8 mouse cellular contexts compared by ENCODE assay signal in genomic region chr3:59121067-59121730, GRCm38 (mm10). TPM values are rescaled to one million over a fixed set of nuclear protein-coding genes. Genes with fewer than 3 reads are reported as not detected.
DNase-seq lines count a peak whose midpoint lies in the region; ATAC-seq and TF ChIP-seq lines count a peak whose summit lies in the region.

No protein-coding gene starts in this region.

- no peaks in the 10 kb centered on the region for H3K4me1 ChIP-seq in hindbrain, embryonic 15.5 days (replicated peaks)
- peaks cover 13% of the 10 kb centered on the region for H3K4me1 ChIP-seq in liver, postnatal 0 days (ENCODE audit: insufficient read depth)

- H3K9ac ChIP-seq in hindbrain, embryonic 15.5 days, result no peak overlapping the region
- no peak overlapping the region for H3K9ac ChIP-seq in liver, postnatal 0 days (replicated peaks)

- no peak for TF ChIP-seq CTCF in liver, postnatal 0 days (IDR thresholded peaks at IDR 0.05; ENCODE audit: low read depth)

- no peaks in the 10 kb centered on the region for H3K36me3 ChIP-seq in hindbrain, embryonic 15.5 days
- no peaks in the 10 kb centered on the region for H3K36me3 ChIP-seq in liver, postnatal 0 days (replicated peaks; ENCODE audit: insufficient read depth, low read length)

- no peak for TF ChIP-seq EP300 in liver, postnatal 0 days (IDR thresholded peaks at IDR 0.05; ENCODE audit: low read depth)

- H3K27ac ChIP-seq in hindbrain, embryonic 15.5 days (replicated peaks), result 0 out of 2 replicates have a peak overlapping the region, but pooled peaks have one; percentile 26
- H3K27ac ChIP-seq in liver, postnatal 0 days (ENCODE audit: low read depth), result no peak overlapping the region

- 38% methylated on average over 7 of the region's 7 CpGs for WGBS in hindbrain, embryonic 15.5 days
- 62% methylated on average over 7 of the region's 7 CpGs for WGBS in liver, postnatal 0 days (ENCODE audit: insufficient replicate concordance)

- no peak overlapping the region for H3K4me3 ChIP-seq in hindbrain, embryonic 15.5 days
- no peak overlapping the region for H3K4me3 ChIP-seq in liver, postnatal 0 days (ENCODE audit: low read depth, low read length)

- no peak overlapping the region for H3K4me2 ChIP-seq in hindbrain, embryonic 15.5 days
- no peak overlapping the region for H3K4me2 ChIP-seq in liver, postnatal 0 days (ENCODE audit: low read depth, low read length)

- H3K27me3 ChIP-seq in hindbrain, embryonic 15.5 days, result no peaks in the 10 kb centered on the region
- no peaks in the 10 kb centered on the region for H3K27me3 ChIP-seq in liver, postnatal 0 days (ENCODE audit: insufficient read depth, low read length)

- no peaks in the 10 kb centered on the region for H3K9me3 ChIP-seq in hindbrain, embryonic 15.5 days
- H3K9me3 ChIP-seq in liver, postnatal 0 days (ENCODE audit: low read length), result no peaks in the 10 kb centered on the region

- intact Hi-C loops in gastrocnemius, postnatal 14 days (cut with DNase I; ENCODE audit: low total_unique reads), result loop anchor here (5.0 kb wide), 1 partner anchor 86 kb away; no protein-coding TSS in a partner anchor

- DNase-seq in gastrocnemius, postnatal 14 days, result peak; percentile 14
- no peak for DNase-seq in gastrocnemius, postnatal 25 days
- peak; percentile 31 for DNase-seq in right cerebral cortex, postnatal 25 days
- no peak for DNase-seq in right cerebral cortex, postnatal 4 days
- DNase-seq in B cell, adult 2 months, result no peak
- no peak for DNase-seq in liver, postnatal 0 days

- peak; percentile 25; the same call in 1 of the 2 replicates for ATAC-seq in hindbrain, embryonic 15.5 days (ENCODE audit: low FRiP score, low read depth)
- no peak for ATAC-seq in activated CD4-positive, CD25-positive, alpha-beta regulatory T cell, adult 4 months
- no peak for ATAC-seq in liver, postnatal 0 days

RNA-seq across cellular contexts. Expression of gene Gpr171, which starts 19.6 kb away (rescaled TPM):
- not detected for total RNA-seq in gastrocnemius, postnatal 14 days (2021)
- not detected for total RNA-seq in gastrocnemius, postnatal 25 days (2021)
- 0.89 and 1.2 TPM in 2 replicates for polyA plus RNA-seq in hindbrain, embryonic 15.5 days (2015; fragmentation: Nextera tagmentation; extraction: Ambion mirVana)
- 10 to 100 TPM; 58.4 to 74.6 TPM for polyA plus RNA-seq in activated CD4-positive, CD25-positive, alpha-beta regulatory T cell, adult 4 months (2017; shearing (Covaris generic))
- 2.0 and 2.1 TPM in 2 replicates for polyA plus RNA-seq in liver, postnatal 0 days (2015; fragmentation: Nextera tagmentation; extraction: Ambion mirVana)

RNA-seq across cellular contexts. Expression of gene P2ry14, which starts 32.2 kb away (rescaled TPM):
- total RNA-seq in gastrocnemius, postnatal 14 days (2021), result 1 to 10 TPM; 2.8 to 3.1 TPM
- total RNA-seq in gastrocnemius, postnatal 25 days (2021), result 1 to 10 TPM; 1.3 to 2.1 TPM
- 3.3 and 3.8 TPM in 2 replicates for polyA plus RNA-seq in hindbrain, embryonic 15.5 days (2015; fragmentation: Nextera tagmentation; extraction: Ambion mirVana)
- 1 to 10 TPM; 5.0 to 5.1 TPM for polyA plus RNA-seq in activated CD4-positive, CD25-positive, alpha-beta regulatory T cell, adult 4 months (2017; shearing (Covaris generic))
- polyA plus RNA-seq in liver, postnatal 0 days (2015; fragmentation: Nextera tagmentation; extraction: Ambion mirVana), result 7.3 and 9.4 TPM in 2 replicates

Comparison
In these comparisons a context has a peak if more than half of its experiments do, and no peak if none do; other contexts are left out.
1. DNase-seq: peak in gastrocnemius, postnatal 14 days (single experiment) and right cerebral cortex, postnatal 25 days (single experiment); none in gastrocnemius, postnatal 25 days (single experiment), right cerebral cortex, postnatal 4 days (single experiment), B cell, adult 2 months (0 of 2) and liver, postnatal 0 days (single experiment).
2. RNA of gene Gpr171, which starts 19.6 kb away (polyA plus RNA-seq): 58.4 to 74.6 TPM in activated CD4-positive, CD25-positive, alpha-beta regulatory T cell, adult 4 months; 2.0 to 2.1 TPM in liver, postnatal 0 days and 0.89 to 1.2 TPM in hindbrain, embryonic 15.5 days; every median in the first group is over 10 times any median in the second.